Mouse (Mus musculus) adrenal gland, adult (tissue): ENCODE data around the gene Tns1.

Experiments
- DNase-seq, 2 experiments: peaks; one replicate each; pipeline ENCODE4 v3.0.0; 2022 to 2023; ENCODE audit warnings: low spot score in 1 of 2; ENCODE audit not compliant: inconsistent age in 2 of 2

Tns1 gene

GRCm38 (mm10) chr1:73918001-73918400 lies 206.2 kb downstream of the Tns1 start:
- peak in 1 of 2 experiments; percentile 2 for DNase-seq

- peak in 1 of 2 experiments; percentile 5 for DNase-seq
Measured at GRCm38 (mm10) chr1:73916298-73916697, 208.0 kb downstream of the Tns1 start.

GRCm38 (mm10) chr1:73915218-73916070 lies 208.8 kb downstream of the Tns1 start:
- DNase-seq = peak in 1 of 2 experiments; percentile 12

- DNase-seq = peak in 1 of 2 experiments; percentile 23
Measured at GRCm38 (mm10) chr1:73914076-73914475, 210.2 kb downstream of the Tns1 start.

- DNase-seq = peak in 1 of 2 experiments; percentile 18
Measured at GRCm38 (mm10) chr1:73913071-73914005, 210.9 kb downstream of the Tns1 start.

- peak in 1 of 2 experiments; percentile 26 for DNase-seq
Measured at GRCm38 (mm10) chr1:73912466-73912865, 211.8 kb downstream of the Tns1 start.

- peak in 1 of 2 experiments; percentile 4 for DNase-seq
Measured at GRCm38 (mm10) chr1:73911981-73912380, 212.3 kb downstream of the Tns1 start.

- DNase-seq = peak in 1 of 2 experiments; percentile 5
Measured at GRCm38 (mm10) chr1:73910701-73911100, 213.5 kb downstream of the Tns1 start.

GRCm38 (mm10) chr1:73910111-73910510 lies 214.1 kb downstream of the Tns1 start:
- peak in 1 of 2 experiments; percentile 6 for DNase-seq

- DNase-seq = peak; percentile 15 to 53
Measured at GRCm38 (mm10) chr1:73909191-73909983, 214.9 kb downstream of the Tns1 start.

- DNase-seq = peak; percentile 54 to 83
Measured at GRCm38 (mm10) chr1:73908081-73908960, 215.9 kb downstream of the Tns1 start.

GRCm38 (mm10) chr1:73907166-73907565 lies 217.1 kb downstream of the Tns1 start:
- peak; percentile 12 to 19 for DNase-seq

- DNase-seq = peak; percentile 34 to 71
Measured at GRCm38 (mm10) chr1:73906376-73906775, 217.9 kb downstream of the Tns1 start.

- DNase-seq = peak; percentile 57 to 82
Measured at GRCm38 (mm10) chr1:73905811-73906190, 218.4 kb downstream of the Tns1 start.

GRCm38 (mm10) chr1:73905111-73905810 lies 219.0 kb downstream of the Tns1 start:
- peak; percentile 69 to 85 for DNase-seq

- peak in 1 of 2 experiments; percentile 45 for DNase-seq
Measured at GRCm38 (mm10) chr1:73904641-73905040, 219.6 kb downstream of the Tns1 start.

GRCm38 (mm10) chr1:73903035-73903434 lies 221.2 kb downstream of the Tns1 start:
- DNase-seq = peak; percentile 15 to 48

GRCm38 (mm10) chr1:73902171-73902991 lies 221.9 kb downstream of the Tns1 start:
- peak; percentile 75 to 91 for DNase-seq
